Mouse (Mus musculus): ENCODE measurements around the gene Abhd16b. TPM values are rescaled to one million over a fixed set of nuclear protein-coding genes. Genes with fewer than 3 reads are reported as not detected.

Gene Abhd16b
- not detected for total RNA-seq (2022)

- no peak for DNase-seq
Observed at GRCm38 (mm10) chr2:181493156-181493927, at the start of gene Abhd16b. TSS of gene Abhd16b (plus strand) at chr2:181493206.

GRCm38 (mm10) chr2:181452181-181452580, 40.8 kb upstream of the Abhd16b start:
- DNase-seq = no peak

- no peak for DNase-seq
Observed at GRCm38 (mm10) chr2:181453274-181453673, 39.7 kb upstream of the Abhd16b start.

DNA sequence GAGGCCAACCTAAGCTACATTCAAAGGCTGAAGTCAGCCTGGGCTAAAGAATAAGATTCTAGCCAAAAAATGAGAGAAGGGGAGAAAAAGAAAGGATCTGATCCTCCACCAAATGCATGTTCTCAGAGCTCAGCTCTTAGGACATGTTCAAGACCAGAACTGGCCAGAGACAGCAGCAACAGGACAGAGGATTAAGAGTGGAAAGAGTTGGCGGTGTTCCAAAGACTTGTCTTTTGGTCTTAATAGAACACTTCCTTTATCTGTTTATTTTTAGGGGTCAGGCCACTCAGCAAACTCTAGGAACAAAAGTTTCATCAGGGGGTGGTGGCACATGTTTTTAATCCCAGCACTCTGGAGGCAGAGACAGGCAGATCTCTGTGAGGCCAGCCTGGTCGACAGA, 37.1 kb upstream of the Abhd16b start:
- DNase-seq = no peak

DNA sequence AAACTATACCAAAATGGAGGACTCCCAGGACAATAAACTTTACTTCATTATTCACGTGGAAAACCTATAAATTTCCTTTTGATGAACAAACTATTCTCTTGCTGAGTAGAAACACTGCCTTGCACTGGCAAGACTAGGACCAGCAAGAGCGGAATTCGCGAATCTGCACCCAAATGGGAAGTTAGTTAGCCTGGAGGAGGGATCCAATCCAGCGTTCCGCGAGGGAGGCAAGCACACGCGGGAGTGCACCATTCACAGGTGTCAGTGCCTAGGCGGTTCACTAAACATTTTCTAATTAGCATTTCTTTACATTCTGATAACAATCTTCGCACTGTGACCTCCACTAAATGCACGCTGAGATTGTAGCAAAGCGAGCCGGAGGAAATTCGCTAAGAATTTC, 35.2 kb upstream of the Abhd16b start:
- no peak for DNase-seq

- DNase-seq = no peak
Observed at GRCm38 (mm10) chr2:181458411-181459152, 34.4 kb upstream of the Abhd16b start.

- peak; percentile 74 for DNase-seq
Observed at GRCm38 (mm10) chr2:181459153-181459672, 33.8 kb upstream of the Abhd16b start, which contains the start of gene Zbtb46. TSS of gene Zbtb46 (minus strand) at chr2:181459426.

DNA sequence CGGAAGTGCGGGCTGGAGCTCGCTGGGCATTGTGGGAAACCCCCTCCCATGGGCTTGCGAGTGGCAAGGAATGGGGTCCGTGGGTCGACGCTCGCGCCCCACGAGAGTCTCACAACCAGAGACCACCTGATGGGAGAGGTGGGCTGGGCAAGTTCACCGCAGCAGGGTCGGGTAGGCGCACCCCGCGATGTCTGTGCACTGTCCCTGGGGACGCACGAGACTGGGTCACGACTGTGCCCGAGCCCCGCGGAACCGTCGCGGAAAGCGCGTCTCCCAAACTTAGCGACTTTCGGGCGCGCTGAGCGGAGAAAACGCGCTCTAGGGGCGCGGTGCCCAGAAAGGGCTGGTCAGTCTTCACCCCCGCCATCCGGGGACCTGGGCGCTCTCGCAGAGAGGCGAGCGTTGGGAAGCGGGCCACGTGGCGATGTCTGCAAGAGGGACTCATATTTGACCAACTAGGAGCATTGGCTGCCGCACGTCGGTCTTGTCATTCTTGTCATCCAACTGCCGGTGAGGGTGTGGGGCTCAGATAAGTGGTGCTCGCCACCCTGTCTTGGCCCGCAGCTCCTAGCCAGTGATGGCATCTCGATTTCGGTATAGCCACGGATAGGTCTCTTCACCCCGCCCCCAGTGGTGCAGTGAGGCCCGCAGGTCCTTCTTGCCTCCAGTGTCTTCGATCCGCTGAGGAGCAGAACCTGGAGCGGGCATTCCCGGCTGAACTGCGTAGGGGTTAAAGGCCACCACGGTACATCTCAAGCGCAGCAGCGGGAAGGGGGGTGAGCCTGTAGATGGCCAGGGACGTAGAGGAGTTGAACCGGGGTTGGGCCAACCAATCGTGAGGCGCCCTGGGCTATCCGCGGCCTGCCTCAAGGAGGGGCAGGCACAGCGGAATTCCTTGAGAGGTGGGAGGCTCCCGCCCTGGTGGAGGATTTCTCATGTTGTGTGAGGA, 33.1 kb upstream of the Abhd16b start:
- peak; percentile 51 for DNase-seq

- no peak for DNase-seq
Observed at GRCm38 (mm10) chr2:181461536-181462100, 31.4 kb upstream of the Abhd16b start.

GRCm38 (mm10) chr2:181462604-181463003, 30.4 kb upstream of the Abhd16b start:
- DNase-seq = no peak

- DNase-seq = peak; percentile 63
Observed at GRCm38 (mm10) chr2:181463008-181463738, 29.8 kb upstream of the Abhd16b start.

- no peak for DNase-seq
Observed at GRCm38 (mm10) chr2:181465423-181465822, 27.6 kb upstream of the Abhd16b start.

- DNase-seq = no peak
Observed at GRCm38 (mm10) chr2:181470285-181470684, 22.7 kb upstream of the Abhd16b start.

DNA sequence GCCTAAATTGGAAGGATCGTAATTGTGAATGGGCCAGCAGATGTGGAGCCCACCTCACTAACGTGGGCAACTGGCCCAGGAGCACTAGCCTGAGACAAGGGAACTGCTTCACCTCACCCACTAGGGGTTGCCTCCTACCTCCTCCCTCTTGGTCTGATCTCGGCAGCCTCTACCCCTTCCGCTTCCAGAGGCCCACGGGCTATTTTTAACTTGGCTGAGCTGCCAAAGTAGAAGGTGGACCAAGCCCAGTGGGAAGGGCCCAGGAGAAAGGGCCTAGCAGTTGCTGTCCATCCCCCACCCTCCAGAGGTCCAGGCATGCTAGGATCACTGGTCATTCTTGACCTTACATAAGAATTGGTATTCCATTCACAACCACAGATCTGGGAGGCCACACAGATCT, 21.8 kb upstream of the Abhd16b start:
- no peak for DNase-seq

- no peak for DNase-seq
Observed at GRCm38 (mm10) chr2:181472256-181472827, 20.7 kb upstream of the Abhd16b start.

DNA sequence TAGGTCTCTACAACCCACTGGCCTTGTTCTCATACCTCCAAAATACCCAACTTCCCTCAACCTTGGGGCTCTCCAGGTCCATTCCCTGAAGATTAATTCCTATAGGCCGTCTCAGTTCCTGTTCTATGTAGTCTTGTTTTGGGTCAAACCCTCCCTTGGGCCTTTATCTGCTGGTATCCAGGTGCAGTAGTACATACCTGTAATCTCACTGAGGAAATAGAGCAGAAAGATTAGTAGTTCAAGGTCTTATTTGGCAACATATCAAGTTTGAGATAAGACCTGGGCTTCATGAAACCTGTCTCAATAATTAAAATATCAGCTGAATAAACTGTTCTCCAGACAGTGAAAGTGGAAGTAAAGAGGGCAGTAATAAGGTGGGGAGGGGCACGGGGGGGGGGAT, 9.9 kb upstream of the Abhd16b start:
- no peak for DNase-seq

- DNase-seq = peak; percentile 49
Observed at GRCm38 (mm10) chr2:181483562-181484318, 9.3 kb upstream of the Abhd16b start.

GRCm38 (mm10) chr2:181484456-181485233, 8.4 kb upstream of the Abhd16b start:
- no peak for DNase-seq

- DNase-seq = no peak
Observed at GRCm38 (mm10) chr2:181485741-181486140, 7.3 kb upstream of the Abhd16b start.
